Mouse (Mus musculus) gastrocnemius, adult 18-20 months (tissue): Measurements from ENCODE around the gene Lpar6. TPM values are rescaled to one million over a fixed set of nuclear protein-coding genes. Genes with fewer than 3 reads are reported as not detected.

Experiments used
- DNase-seq: peaks from one replicate; pipeline ENCODE4 v3.0.0; 2021; ENCODE audit warnings: low spot score
- microRNA-seq: library from miRNA; unstranded; fragments of <30 nt; microRNA quantifications from one replicate; pipeline ENCODE4 v1.2.0, GENCODE M21; 2021
- total RNA-seq, 2 experiments: library from RNA; stranded (reverse); gene quantifications; 2 replicates each; pipeline ENCODE4 v1.2.3; 2021

Gene Lpar6
- total RNA-seq, 2 experiments from 2014 or later = 0.39 to 0.97 TPM

DNA sequence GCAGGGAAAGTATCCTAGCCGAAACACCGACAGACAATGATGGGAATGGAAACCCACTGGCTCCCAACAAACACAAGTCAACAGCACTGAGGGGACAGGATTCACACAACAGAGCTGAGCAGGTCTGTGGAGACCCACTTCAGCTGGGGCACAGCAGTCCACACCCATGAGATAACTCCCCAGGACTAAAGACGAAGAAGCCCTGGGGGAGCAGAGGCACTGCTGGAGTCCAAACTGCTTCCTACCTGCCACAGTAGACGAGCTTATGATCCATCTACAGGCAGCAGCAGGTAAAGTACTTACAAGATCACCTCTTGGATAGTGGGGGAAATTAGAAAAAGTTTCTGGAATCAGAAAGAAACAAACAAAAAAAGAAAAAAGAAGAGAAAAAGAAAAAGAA is 16.7 kb downstream of the Lpar6 start:
- no peak for DNase-seq

DNA sequence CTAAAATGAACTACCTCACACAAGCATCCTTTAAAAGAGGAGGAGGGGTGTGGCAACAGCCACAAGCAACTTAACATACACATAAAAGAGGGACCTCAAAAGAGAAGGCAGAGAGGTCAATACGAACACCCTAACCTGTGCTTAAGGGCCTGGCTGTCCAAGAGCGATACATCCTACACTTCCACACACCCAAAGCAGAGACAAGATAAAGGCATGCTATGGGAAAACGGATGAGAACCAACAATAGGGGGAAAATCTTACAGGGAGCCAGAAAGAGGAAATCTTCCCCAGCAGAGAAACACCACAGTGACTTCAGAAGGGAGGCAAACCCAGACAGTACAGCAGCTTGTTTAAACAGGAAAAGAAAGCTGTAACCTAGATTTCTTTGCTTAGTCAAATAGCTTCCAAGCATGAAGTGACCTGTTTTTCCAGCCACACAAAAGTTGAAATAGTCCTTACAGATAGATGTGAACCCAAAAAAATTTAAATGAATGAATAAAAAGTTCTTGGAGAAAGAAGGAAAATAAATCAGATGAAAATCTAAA is 17.8 kb downstream of the Lpar6 start:
- no peak for DNase-seq

DNA sequence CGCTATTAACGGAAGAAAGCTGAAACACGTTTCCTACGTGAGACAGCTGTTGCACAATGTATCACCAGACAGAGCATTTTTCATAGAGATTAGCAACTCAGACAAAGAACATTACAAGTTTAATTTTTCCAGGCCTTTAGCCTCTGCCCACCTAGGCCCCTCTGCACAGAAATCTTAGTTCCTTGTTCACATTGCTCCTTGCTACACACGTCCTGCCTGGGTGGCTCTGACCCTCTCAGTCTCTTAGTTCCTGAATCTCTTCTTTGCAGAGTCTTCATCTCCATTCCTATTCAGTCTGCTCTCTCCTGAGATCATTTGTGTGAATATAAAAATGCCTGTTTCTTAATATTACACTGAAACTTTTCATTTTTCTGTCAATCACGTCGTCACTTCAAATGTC is 19.7 kb downstream of the Lpar6 start:
- no peak for DNase-seq

DNA sequence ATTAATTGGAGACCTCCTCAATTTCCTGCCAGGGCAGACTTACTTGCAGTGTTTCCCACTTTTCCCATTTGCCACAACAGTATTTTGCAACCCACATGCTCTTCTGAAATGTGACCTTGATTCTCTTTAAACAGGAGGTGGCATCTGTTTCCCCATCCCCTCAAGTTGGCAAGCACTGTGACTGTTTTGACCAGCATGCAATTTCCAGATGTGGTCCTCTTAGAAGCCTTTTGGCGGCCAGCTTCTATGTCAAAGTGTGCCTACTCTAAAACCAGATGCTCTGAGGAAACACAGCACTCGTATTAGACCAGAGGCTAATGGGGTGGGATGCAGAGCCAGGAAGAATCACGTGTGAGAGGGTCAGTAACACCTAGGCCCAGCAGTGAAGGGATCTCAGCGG is 20.5 kb downstream of the Lpar6 start:
- DNase-seq = no peak

DNA sequence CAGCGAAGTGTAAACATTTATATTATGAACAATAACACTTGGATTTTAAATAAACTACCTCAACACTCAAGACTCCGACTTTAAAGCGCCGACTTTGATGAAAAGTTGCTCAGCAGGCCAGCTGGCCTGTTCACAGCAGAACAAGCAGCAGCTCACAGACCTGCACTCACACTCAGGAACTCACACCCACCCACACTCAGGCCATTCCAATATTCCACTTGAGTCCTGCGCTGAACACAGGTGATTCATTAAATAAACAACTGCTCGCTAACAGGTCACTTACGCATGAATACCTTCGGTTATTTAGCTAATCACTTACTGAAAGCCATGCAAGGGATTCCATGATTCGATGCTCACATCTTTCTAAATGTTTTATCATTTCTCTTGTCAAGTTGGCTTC is 24.5 kb downstream of the Lpar6 start:
- no peak for DNase-seq

DNA sequence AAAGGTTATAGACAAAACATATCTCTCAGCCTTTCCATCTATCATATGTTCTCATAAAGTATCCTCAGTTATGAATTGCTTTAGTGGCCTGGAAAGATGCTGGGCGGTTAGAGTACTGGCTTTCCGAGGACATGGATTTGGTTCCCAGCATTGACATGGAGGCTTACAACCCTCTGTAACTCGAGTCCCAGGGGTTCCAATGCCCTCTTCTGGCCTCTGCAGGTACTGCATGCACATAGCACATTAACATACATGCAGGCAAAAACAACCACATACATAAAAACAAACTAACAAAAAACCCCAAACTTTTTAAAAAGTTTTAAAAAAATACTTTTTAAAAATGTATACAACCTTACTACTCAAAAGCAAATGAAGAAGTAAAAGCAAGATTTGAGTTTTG is 28.5 kb downstream of the Lpar6 start:
- no peak for DNase-seq

DNA sequence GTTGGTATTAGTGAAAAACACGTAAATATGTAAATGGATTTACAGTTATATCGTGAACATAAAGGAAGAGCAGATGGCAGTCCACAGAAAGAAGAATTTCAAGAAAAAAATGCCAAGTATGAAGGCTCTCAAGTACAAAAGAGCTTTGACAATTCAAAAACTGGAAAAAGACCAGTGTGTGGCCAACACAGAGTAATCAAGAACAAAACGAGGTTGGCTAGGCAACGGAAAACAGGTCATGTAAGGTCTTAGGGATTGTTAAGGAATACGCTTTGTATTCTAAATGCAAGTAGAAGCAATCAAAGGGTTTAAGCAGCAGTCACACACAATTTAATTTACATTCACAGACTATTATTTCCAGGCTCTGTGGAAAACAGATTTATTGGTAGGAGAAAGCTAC is 34.1 kb downstream of the Lpar6 start:
- no peak for DNase-seq

DNA sequence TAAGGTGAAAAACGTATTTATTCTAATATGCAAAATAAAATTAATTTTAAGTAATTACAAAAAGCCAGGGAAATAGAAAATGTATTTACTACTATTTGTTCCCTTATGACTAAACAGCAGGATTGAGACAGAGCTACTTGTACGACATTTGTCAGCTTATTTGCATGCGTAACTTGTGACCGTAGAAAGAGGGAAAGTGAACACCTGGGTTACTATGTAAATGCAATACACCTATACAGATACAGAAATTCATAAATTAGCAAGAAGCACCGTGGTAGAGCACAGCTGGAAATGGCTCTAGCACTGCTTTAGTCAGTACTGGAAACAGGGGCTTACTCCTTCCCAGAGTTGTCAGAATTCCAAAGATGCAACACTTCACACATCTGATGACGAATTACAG is 41.4 kb downstream of the Lpar6 start:
- DNase-seq = no peak

DNA sequence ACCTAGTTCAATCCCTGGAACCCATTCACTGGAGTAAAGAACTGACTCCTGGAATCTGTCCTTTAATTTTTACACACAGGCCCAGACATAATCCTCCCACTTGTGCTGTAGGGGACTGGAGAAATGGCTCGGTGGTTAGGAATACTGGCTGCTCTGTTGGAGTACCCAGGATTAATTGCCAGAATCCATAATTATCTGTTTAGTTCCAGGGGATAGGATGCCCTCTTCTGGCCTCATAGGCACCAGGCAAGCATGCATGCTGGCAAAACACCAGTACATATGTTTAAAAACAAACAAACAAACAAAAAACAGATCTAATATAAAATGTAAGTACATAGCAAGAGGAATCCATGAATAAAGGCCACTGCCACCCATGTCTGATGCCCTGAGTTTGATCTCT is 43.3 kb downstream of the Lpar6 start:
- no peak for DNase-seq

DNA sequence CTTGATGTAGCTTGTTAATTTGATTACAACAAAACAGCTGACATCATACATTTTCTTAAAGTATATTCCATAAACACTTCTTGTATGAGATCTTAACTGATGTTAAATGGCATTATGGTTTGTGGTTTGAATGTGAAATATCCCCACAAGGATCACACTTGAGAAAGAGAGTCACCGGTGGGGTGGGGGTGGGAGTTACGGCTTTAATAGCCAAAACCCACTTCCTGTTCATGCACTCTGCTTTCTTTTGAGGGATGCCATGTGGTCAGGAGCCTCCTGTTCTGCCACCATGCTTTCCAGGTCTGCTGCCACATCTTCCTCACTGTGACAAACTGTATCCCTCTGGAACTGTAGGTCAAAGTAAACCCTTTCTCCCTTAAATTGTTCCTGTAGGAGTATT is 52.2 kb downstream of the Lpar6 start:
- DNase-seq = no peak

DNA sequence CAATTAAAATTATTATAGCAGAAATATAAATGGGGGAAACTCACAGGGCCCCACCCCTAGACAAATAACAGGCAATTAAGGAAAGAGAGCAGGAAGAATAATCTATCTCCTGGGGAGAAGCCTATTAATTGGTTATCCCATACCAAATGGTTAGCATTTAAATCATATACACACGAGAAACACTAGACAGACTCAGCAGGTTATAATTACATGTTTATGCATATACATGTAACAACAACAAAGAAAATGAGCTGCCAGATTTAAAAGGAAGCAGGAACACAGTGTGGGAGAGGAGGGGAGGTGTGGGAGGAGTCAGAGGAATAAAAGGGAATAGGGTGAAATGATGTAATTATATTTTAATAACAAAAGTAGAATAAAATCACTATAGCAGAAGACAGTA is 54.7 kb downstream of the Lpar6 start:
- no peak for DNase-seq

Small RNA genes within 50 kb of the gene (microRNA-seq; reads per million reads assigned to microRNA genes)
- gene Mir687 = not detected

Other genes starting within 250 kb of the Lpar6 start
- not detected for gene Cysltr2, start 188.8 kb upstream of the Lpar6 start, total RNA-seq
- 10 to 100 TPM; 13.6 to 14.8 TPM for gene Rcbtb2, start 114.9 kb upstream of the Lpar6 start, total RNA-seq
- 10 to 100 TPM; 15.5 to 17.8 TPM for gene Rb1, start 87.9 kb downstream of the Lpar6 start, total RNA-seq
- gene Itm2b, start 147.4 kb downstream of the Lpar6 start, total RNA-seq = 100 to 1,000 TPM; 281 to 288 TPM